Mouse (Mus musculus): ENCODE data around the gene H2-T22. TPM values are rescaled to one million over a fixed set of nuclear protein-coding genes. Genes with fewer than 3 reads are reported as not detected.

H2-T22 gene
- polyA plus RNA-seq, 1 experiment from 2014 or later: 13.2 TPM

DNA sequence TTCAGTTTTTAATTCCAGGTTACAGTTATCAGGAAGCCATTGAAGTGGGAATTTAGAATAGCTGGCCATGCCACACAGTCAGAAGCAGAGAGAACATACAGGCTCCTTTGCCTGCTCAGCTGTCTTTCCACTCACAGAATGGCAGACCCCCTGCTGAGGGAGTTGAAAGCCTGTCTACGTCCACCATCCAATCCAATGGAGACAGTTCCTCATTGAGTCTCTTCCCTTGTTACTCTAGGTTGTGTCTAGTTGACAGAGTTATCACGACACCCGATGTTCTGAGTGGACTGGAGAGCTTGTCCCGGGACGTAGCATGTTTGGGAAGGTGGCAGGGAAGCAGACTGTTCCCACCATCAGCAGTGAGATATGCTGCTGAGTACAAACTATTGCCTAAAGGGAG lies 17.4 kb downstream of the H2-T22 start:
- Histone ChIP-seq H3K4me1 (ENCODE audit: control insufficient read depth, insufficient read depth, low read length) (no peaks in the 10 kb centered on the region), H3K9me3 (replicated peaks; ENCODE audit: control insufficient read depth, low read length) (no peaks in the 10 kb centered on the region), H3K4me3 (ENCODE audit: low read depth, low read length) (no peak overlapping the region), H3K9ac (replicated peaks; ENCODE audit: low read length) (no peak overlapping the region), H3K27ac (replicated peaks; ENCODE audit: low read depth, low read length) (no peak overlapping the region), H3K27me3 (ENCODE audit: control insufficient read depth, insufficient read depth, low read length) (no peaks in the 10 kb centered on the region), H3K4me2 (ENCODE audit: low read depth, low read length) (no peak overlapping the region), H3K36me3 (replicated peaks; ENCODE audit: control insufficient read depth, insufficient read depth, low read depth, low read length) (no peaks in the 10 kb centered on the region)
- ATAC-seq (replicated peaks; ENCODE audit: insufficient number of reproducible peaks, low FRiP score, low TSS enrichment, low read depth): no peak
- no peak for DNase-seq (ENCODE audit: low spot score)
- WGBS: 70% methylated on average over 5 of the region's 5 CpGs

DNA sequence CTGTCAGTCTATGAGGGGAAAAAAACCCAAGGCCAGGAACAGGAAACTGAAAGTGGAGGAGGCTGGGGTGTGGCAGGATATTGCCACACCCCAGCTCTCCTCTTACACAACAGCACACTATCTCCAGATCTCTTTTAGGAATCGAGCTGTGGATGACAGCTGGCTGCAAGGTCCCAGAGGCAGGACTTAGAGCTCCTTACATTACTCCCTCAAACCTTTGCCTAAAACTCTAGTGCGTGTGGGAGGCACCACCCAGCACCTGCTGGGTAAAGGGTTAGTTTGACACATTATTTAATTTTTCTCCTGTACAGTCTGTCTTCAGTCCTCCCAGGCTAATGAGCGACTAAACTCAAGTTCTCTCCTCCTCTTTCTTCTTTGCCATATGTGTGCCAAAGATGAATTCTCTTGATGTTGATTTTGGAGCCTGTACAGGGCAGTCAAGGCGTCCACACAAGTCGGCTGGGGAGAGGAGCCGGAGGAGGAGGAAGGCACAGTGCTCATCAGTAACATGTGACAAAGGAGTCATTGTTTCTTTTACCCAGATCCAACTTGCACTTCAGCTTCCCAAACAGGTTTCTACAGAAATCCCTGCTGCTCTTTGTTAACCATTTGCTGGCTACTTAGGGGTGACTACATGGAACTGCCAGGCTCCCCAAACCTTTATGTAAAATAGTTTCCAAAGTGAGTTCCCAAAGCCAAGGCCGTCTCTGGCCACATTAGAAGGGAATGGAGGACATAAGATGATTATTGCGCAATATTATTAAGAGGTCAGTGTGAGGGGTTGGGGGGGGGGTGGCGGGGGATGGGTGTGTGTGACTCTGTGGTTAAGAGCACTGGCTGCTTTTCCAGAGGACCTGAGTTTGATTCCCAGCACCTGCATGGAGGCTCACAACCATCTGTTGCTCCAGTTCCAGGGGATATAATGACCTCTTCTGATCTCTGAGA lies 18.6 kb downstream of the H2-T22 start:
- Histone ChIP-seq H3K4me3 (ENCODE audit: low read depth, low read length) (no peak overlapping the region), H3K9me3 (replicated peaks; ENCODE audit: control insufficient read depth, low read length) (no peaks in the 10 kb centered on the region), H3K4me1 (ENCODE audit: control insufficient read depth, insufficient read depth, low read length) (no peaks in the 10 kb centered on the region), H3K4me2 (ENCODE audit: low read depth, low read length) (no peak overlapping the region), H3K36me3 (replicated peaks; ENCODE audit: control insufficient read depth, insufficient read depth, low read depth, low read length) (no peaks in the 10 kb centered on the region), H3K27ac (replicated peaks; ENCODE audit: low read depth, low read length) (no peak overlapping the region), H3K27me3 (ENCODE audit: control insufficient read depth, insufficient read depth, low read length) (no peaks in the 10 kb centered on the region), H3K9ac (replicated peaks; ENCODE audit: low read length) (no peak overlapping the region)
- ATAC-seq (replicated peaks; ENCODE audit: insufficient number of reproducible peaks, low FRiP score, low TSS enrichment, low read depth): no peak
- 51% methylated on average over 9 of the region's 9 CpGs for WGBS
- no peak for DNase-seq (ENCODE audit: low spot score)

DNA sequence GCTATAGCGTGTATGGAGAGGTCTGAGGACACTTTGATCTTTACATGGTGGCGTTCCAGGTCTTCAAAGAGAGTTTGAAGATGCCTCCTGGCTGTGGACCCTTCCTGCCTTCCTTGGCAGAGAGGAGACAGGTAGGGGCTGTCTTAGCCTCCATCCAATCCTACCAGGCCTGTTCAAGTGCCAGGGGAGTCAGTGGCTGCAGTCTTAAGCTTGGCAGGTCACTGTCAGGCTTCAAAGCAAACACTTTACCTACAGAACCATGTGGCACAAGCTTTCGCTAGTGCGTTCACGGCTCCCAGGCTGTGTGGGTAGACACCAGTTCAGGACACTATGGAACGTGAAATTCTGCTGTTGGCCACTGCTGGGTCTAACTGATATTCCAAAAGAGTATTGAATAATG lies 19.6 kb downstream of the H2-T22 start:
- H3K27me3 ChIP-seq (ENCODE audit: control insufficient read depth, insufficient read depth, low read length): no peaks in the 10 kb centered on the region
- H3K9ac ChIP-seq (replicated peaks; ENCODE audit: low read length): no peak overlapping the region
- H3K4me2 ChIP-seq (ENCODE audit: low read depth, low read length): no peak overlapping the region
- no peaks in the 10 kb centered on the region for H3K4me1 ChIP-seq (ENCODE audit: control insufficient read depth, insufficient read depth, low read length)
- H3K4me3 ChIP-seq (ENCODE audit: low read depth, low read length): no peak overlapping the region
- ATAC-seq (replicated peaks; ENCODE audit: insufficient number of reproducible peaks, low FRiP score, low TSS enrichment, low read depth) (no peak), DNase-seq (ENCODE audit: low spot score) (no peak)
- WGBS: 93% methylated on average over 6 of the region's 6 CpGs
- no peak overlapping the region for H3K27ac ChIP-seq (replicated peaks; ENCODE audit: low read depth, low read length)
- H3K36me3 ChIP-seq (replicated peaks; ENCODE audit: control insufficient read depth, insufficient read depth, low read depth, low read length): no peaks in the 10 kb centered on the region
- no peaks in the 10 kb centered on the region for H3K9me3 ChIP-seq (replicated peaks; ENCODE audit: control insufficient read depth, low read length)

DNA sequence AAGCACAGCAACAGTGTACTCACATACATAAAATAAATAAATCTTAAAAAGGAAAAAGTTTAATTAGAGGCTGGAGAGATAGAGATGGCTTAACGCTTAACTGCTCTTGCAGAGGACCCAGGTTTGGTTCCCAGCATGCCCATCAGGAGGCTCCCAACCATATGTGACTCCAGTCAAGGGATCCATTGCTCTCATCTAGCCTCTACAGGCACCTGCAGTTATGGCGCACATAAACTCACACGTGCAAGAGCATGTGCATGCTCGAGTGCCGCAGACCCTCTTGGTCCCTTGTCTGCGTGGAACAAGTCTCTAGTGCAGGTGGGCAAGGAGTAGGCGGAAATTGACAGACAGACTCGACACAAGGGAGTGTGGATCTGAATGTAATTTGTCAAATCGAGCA lies 20.4 kb downstream of the H2-T22 start:
- Histone ChIP-seq H3K27ac (replicated peaks; ENCODE audit: low read depth, low read length) (no peak overlapping the region), H3K4me1 (ENCODE audit: control insufficient read depth, insufficient read depth, low read length) (no peaks in the 10 kb centered on the region), H3K9ac (replicated peaks; ENCODE audit: low read length) (no peak overlapping the region), H3K4me3 (ENCODE audit: low read depth, low read length) (no peak overlapping the region), H3K36me3 (replicated peaks; ENCODE audit: control insufficient read depth, insufficient read depth, low read depth, low read length) (no peaks in the 10 kb centered on the region), H3K9me3 (replicated peaks; ENCODE audit: control insufficient read depth, low read length) (no peaks in the 10 kb centered on the region), H3K27me3 (ENCODE audit: control insufficient read depth, insufficient read depth, low read length) (no peaks in the 10 kb centered on the region), H3K4me2 (ENCODE audit: low read depth, low read length) (no peak overlapping the region)
- DNase-seq (ENCODE audit: low spot score) (no peak), ATAC-seq (replicated peaks; ENCODE audit: insufficient number of reproducible peaks, low FRiP score, low TSS enrichment, low read depth) (no peak)
- 92% methylated on average over 9 of the region's 9 CpGs for WGBS

DNA sequence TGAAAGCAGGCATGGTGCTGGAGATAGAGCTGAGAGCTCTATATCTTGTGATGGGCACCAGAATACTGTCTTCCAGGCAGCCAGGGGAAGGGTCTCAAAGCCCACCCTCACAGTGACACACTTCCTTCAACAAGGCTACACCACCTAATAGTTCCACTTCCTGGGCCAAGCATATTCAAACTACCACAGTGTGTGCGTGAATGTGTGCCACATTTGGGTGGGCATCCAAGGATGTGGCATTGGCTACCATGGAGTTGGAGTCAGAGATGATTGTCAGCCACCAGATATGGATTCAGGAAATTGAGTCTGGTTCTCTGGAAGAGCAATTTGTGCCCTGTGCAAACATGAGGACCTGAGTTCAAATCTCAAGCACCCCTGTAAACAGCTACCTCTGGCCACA lies 21.2 kb downstream of the H2-T22 start:
- H3K9ac ChIP-seq (replicated peaks; ENCODE audit: low read length): no peak overlapping the region
- H3K36me3 ChIP-seq (replicated peaks; ENCODE audit: control insufficient read depth, insufficient read depth, low read depth, low read length): no peaks in the 10 kb centered on the region
- H3K27me3 ChIP-seq (ENCODE audit: control insufficient read depth, insufficient read depth, low read length): no peaks in the 10 kb centered on the region
- DNase-seq (ENCODE audit: low spot score): no peak
- WGBS: 89% methylated on average over 1 of the region's 1 CpGs
- H3K4me2 ChIP-seq (ENCODE audit: low read depth, low read length): no peak overlapping the region
- H3K4me3 ChIP-seq (ENCODE audit: low read depth, low read length): no peak overlapping the region
- ATAC-seq (replicated peaks; ENCODE audit: insufficient number of reproducible peaks, low FRiP score, low TSS enrichment, low read depth): no peak
- no peaks in the 10 kb centered on the region for H3K4me1 ChIP-seq (ENCODE audit: control insufficient read depth, insufficient read depth, low read length)
- H3K9me3 ChIP-seq (replicated peaks; ENCODE audit: control insufficient read depth, low read length): no peaks in the 10 kb centered on the region
- no peak overlapping the region for H3K27ac ChIP-seq (replicated peaks; ENCODE audit: low read depth, low read length)

DNA sequence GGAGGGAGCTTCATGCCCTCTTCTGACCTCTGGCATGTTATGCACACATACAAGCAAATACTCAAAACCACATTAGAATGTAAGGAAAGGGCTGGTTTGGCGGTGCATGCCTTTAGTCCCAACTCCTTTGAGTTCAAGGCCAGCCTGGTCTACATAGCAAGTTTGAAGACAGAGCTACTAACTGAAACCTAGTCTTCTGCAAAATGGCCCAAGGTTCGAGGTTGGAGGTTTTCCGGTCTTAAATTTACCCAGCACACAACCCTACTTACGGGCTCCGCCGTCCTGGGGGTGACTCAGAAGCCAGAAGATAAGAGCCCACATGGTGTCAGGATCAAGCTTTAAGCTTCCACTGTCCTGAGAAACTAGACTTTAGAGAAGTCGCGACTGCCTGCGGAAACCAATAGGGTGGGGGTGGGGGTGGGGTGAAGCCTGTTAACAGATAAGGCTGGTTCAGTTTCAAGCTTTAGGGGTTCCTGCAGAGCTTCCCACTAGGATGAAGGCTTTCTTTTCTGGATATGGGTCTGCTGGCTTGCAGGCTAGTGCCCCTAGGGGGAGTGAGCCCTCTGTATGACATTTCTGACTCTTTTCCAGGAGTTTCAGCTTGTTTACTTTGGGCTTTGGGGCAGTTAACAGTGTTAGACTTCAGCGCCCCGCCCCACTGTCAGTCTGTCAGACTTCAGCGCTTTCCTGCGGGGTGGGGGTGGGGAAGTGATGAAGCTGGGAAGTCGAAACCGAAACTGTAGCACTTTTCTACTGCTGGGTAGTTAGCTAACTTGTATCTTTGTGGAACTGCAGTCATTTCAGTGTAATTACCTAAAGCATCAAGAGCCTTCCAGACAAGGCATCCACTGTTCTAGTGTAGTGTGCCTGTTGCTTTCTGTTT lies 22.1 kb downstream of the H2-T22 start, which contains the start of gene H2-T24:
TSS of gene H2-T24 (minus strand) at position 370 of the 883 bp plus-strand sequence.
- 41% methylated on average over 15 of the region's 15 CpGs for WGBS
- Histone ChIP-seq H3K27me3 (ENCODE audit: control insufficient read depth, insufficient read depth, low read length) (no peaks in the 10 kb centered on the region), H3K4me3 (ENCODE audit: low read depth, low read length) (no peak within 1 kb of the TSS), H3K9ac (replicated peaks; ENCODE audit: low read length) (no peak within 1 kb of the TSS), H3K36me3 (replicated peaks; ENCODE audit: control insufficient read depth, insufficient read depth, low read depth, low read length) (no peaks in the 10 kb centered on the region), H3K27ac (replicated peaks; ENCODE audit: low read depth, low read length) (no peak within 1 kb of the TSS), H3K9me3 (replicated peaks; ENCODE audit: control insufficient read depth, low read length) (no peaks in the 10 kb centered on the region), H3K4me2 (ENCODE audit: low read depth, low read length) (no peak within 1 kb of the TSS), H3K4me1 (ENCODE audit: control insufficient read depth, insufficient read depth, low read length) (no peaks in the 10 kb centered on the region)
- no peak; the same call in 1 of the 2 replicates for ATAC-seq (replicated peaks; ENCODE audit: insufficient number of reproducible peaks, low FRiP score, low TSS enrichment, low read depth)
- peak; percentile 58 for DNase-seq (ENCODE audit: low spot score)

DNA sequence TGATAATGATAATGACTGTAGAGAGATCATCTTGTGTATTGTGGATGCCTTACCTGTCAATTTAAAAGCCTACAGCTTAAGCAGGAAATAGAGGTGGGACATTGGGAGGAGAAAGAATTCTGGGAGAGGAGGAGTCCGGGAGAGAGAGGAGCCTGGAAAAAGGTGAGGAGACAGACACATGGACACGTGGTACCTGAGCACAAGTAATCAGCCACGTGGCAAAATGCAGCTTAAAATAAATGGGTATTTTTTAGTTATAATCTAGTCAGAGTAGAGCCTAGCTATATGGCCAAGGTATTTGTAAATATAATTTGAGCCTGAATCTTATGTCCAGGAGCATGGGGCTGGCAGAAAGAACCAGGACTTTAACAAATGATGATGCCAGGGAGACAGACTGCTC lies 23.0 kb downstream of the H2-T22 start:
- Histone ChIP-seq H3K9me3 (replicated peaks; ENCODE audit: control insufficient read depth, low read length) (no peaks in the 10 kb centered on the region), H3K9ac (replicated peaks; ENCODE audit: low read length) (no peak overlapping the region), H3K27me3 (ENCODE audit: control insufficient read depth, insufficient read depth, low read length) (no peaks in the 10 kb centered on the region), H3K27ac (replicated peaks; ENCODE audit: low read depth, low read length) (no peak overlapping the region), H3K4me3 (ENCODE audit: low read depth, low read length) (no peak overlapping the region), H3K4me2 (ENCODE audit: low read depth, low read length) (no peak overlapping the region), H3K4me1 (ENCODE audit: control insufficient read depth, insufficient read depth, low read length) (no peaks in the 10 kb centered on the region), H3K36me3 (replicated peaks; ENCODE audit: control insufficient read depth, insufficient read depth, low read depth, low read length) (peaks cover 1% of the 10 kb centered on the region; the same call in 1 of the 2 replicates)
- ATAC-seq (replicated peaks; ENCODE audit: insufficient number of reproducible peaks, low FRiP score, low TSS enrichment, low read depth): no peak
- WGBS: 73% methylated on average over 3 of the region's 3 CpGs
- DNase-seq (ENCODE audit: low spot score): no peak

All from embryonic facial prominence, embryonic 11.5 days (tissue).